Mouse (Mus musculus) spleen, postnatal 36 days (tissue): ENCODE data around the gene Pecam1.
"Not testable (repeated sequence)": the region's sequence is repeated elsewhere in the genome, so short reads cannot be mapped to it uniquely, and the experiment has no call there.

Experiments
- DNase-seq, 2 experiments: peaks; one replicate each; pipeline ENCODE4 v3.0.0; 2022; ENCODE audit warnings: low spot score in 2 of 2, mixed read lengths in 1 of 2

Gene Pecam1

DNA sequence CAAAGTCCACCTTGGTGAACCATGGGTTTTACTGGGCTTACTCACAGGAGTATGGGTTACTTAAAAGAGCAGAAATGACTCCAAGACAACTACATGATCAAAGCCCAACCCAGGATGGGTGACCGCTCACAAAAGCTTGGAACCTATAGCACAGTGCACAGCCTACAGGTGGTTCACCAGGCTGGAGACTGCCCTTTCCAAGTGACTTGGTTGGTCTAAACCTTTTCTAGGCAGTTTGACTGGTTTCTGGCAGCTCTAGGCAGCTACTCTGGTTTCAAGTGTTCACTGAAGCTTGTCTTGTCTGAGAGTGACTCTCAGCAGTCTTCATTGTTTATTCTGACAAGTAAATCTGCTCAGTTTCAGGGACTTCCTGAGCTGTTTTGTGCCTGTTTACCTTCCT lies 20.8 kb downstream of the Pecam1 start:
- DNase-seq = no peak

DNA sequence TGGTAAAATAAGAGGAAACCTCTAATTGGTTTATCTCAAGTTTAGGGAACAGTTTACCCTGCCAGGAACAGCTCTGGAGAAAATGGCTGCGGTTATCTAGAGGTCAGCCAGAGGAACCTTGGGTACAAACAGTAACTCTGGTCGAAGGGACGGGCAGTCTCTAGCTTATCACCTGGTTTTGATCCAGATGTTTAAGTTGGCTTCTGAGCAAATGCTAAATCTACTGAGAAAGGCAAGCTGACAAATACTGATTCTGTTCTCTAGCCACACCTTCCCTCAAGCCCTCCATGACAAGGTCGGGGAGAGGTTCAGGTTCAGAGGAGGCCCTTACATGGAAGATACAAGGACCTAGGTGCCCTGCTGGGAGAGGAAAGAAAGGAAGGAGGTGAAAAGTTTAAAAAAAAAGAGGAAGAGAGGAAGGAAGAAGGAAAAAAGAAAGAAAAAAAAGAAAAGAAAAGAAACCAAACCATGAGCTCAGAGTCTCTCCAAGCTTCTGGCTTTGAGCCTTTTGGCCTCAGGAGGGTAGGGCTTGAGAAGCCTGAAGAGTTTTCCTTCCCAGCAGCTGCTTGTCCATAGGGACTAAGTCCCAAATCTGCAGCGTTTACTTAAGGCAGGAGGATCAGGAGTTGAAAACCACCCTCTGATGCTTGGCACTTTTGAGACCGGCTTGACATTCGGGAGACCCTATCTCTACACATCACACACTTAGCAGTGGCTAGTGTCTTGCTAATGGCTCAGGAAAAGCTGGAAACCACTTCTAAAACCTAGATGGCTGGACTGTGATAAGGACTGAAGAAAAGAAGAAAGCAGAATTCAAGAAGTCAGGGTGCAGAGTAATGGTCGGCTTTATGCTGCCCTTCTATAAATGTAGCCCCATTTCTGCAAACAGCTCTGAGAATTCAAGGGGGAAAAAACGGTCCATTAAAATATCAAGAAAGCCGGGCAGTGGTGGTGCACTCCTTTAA lies 21.7 kb downstream of the Pecam1 start:
- DNase-seq = no peak

DNA sequence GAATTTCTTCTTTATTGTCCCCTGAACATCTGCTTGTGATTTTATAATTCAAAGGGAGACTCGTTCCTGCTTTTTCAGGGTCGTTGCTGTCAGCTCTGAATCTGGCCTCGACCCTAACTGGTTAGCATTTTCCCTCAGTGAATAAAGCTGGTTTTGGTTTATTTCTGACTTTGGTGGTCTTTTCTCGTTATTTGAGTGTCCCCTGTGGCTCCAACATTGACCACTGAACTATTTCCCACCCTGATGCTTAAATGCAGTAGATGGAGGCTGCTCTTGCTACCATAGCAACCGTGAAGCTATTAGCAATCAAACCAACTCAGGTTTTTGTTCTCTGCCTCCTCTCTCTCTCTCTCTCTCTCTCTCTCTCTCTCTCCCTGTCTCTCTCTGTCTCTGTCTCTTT lies 22.5 kb downstream of the Pecam1 start:
- DNase-seq = no peak

DNA sequence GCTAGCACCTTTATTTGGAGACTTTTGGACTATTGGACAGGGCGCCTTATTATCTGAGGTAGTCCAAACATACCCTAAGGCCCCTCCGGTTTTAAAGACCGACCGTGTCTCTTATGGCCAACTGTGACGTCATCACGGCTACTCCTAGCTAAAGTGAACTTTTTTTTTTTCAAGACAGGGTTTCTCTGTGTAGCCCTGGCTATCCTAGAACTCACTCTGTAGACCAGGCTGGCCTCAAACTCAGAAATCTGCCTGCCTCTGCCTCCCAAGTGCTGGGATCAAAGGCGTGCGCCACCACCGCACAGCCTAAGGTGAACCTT lies 25.6 kb downstream of the Pecam1 start:
- DNase-seq = not testable (repeated sequence)

DNA sequence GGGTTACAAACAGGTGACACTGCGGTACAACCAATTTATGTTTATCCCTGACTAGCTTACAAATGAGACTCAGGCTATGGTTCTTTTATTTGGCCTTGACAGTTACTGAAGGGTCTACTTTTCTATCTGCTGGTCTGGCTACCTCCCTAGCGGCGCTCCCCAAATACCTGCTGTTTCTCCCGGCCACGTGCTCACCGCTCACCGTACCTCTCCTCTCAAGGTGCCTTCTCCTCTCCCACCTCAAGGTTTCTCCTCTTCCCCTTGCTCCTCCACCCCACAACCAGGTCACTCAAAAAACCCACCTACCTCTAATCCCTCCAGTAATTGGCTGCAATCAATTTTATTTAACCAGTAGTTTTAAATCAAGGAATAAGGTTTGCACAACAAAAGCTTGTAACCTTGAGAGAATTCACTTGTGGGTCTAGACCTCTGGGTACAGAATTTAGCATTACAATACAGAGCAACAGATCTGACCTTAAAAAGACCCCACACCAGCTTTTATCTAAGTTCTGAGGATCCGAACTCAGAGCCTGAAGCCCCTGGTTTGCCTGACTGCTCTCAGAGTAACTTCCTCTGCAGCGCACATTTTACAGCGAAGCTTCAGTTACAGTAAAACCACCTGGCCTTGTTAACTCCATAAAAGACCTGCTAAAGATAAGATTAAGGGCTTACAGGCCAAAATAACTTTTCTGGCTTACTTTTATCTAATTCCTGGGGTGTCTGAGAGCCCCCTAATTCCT lies 26.1 kb downstream of the Pecam1 start:
- no peak for DNase-seq

DNA sequence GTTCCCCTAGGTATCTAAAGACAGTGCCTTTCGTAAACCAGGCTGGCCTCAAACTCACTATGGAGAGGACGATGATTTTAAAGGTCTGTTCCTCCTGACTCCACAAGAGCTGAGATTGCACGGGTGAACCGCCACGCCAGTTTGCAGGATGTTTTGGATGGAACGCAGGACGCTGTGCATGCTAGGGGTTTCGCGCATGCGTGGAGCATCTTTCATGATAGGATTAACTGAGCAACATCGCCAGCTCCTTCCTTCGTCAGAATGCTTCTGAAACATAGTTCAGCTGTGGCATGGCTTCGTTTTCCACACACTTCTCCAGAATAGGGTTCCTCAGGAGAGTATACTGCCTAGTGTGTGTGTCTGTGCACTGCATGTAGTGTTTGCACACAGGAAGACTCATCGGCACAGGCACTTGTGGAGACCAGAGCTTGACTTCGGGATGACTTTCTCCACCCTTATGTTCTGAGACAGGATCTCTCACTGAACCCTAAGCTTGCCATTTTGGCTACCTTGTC lies 26.8 kb downstream of the Pecam1 start:
- no peak for DNase-seq

DNA sequence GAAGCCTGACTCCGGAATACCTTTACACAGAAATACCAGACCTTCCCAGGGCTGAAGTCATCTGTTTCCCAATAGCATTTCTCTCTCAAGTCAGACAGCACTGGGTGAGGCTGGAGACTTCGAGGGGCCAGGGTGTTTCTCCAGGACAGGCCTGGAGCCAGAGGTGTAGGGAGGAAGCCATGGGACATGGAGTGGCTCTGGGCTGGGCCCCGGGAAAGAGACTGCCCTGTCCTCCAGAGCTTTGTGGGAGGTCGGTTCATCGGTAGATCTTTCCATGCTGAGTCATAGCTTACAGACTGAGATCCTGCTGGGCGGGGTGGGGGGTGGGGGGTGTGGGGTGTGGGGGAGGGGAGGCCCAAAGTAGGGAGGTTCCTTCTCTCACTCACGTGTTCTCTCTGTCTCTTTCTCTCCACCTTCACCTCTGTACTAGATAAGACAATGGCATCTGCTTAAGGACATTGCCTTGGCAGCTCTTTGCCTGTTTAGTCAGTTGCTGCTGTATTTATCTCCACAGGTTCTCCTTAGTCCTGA lies 27.5 kb downstream of the Pecam1 start:
- no peak for DNase-seq

DNA sequence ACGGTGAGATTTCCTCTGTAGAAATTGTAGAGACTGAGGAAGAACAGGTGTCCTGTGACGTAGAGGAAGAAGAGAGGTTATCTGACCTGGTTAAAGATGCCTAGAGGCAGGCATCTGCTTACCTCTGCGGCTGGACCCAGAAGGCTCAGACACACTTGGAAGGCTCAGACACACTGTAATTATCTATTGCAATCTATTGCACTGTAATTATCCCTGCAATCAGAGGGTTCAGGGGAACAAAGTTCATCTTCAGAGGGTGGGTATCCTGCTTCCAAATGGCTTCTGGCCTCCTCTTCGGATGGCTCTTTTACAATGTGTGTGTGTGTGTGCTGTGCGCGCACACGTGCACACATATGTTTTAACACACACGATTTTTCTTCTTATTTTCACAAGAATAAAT lies 30.0 kb downstream of the Pecam1 start:
- no peak for DNase-seq

DNA sequence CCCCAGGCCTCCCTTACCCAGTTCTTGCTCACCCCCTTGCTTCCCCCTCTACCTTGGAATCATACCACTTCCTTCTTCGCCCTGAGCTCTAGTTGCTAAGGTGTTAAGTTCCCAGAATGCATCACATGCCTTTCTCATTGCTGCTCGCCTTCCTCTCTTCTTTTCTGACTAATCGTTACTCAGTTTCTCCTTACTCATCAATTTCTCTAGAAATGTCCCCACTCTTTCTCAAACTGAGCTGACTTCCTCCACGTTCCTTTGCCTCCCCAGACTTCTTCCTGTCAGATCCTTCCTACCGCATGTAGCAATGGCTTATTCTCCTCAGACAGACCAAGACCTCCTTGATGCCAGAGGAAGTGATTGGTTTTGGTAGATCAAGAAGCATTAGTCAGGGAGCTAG lies 33.9 kb downstream of the Pecam1 start:
- DNase-seq = no peak

DNA sequence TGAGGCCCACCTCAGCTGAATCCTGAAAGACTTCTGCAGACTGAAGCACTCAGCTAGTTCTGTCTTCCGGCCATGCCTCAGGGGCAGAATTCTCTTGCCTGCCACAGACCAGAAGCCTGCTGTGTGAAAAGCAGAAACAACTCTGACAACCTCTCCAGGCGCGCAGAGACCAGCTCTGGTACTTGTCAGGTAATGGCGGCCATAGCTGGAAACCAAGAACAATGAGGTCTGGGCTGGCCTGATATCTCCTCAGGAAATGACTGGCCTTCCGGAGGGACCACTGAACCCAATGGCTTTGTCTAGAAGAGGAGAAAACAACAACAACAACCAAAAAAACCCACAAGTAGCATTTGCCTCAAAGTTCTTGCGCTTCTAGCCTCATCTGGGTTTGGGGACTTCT lies 35.4 kb downstream of the Pecam1 start:
- DNase-seq = no peak

DNA sequence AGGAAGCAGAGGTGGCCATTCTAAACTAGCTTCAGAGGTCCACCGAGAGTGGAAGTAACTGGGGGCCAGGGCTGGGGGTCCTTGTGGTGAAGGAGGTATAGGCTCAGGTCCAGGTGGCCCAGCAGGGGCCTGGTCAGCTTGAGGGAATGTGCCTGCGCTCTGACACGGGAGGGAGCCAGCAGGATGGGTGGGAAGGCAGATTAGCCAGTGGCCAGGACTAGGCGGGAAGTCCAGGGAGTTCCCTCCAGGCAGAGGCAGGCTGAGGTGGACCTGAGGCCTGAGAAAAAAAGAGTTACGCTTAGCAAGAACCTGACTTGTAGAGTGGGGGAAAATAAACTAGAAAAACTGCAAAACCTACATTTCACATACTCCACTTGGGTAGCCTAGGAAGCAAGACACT lies 39.6 kb downstream of the Pecam1 start:
- no peak for DNase-seq

DNA sequence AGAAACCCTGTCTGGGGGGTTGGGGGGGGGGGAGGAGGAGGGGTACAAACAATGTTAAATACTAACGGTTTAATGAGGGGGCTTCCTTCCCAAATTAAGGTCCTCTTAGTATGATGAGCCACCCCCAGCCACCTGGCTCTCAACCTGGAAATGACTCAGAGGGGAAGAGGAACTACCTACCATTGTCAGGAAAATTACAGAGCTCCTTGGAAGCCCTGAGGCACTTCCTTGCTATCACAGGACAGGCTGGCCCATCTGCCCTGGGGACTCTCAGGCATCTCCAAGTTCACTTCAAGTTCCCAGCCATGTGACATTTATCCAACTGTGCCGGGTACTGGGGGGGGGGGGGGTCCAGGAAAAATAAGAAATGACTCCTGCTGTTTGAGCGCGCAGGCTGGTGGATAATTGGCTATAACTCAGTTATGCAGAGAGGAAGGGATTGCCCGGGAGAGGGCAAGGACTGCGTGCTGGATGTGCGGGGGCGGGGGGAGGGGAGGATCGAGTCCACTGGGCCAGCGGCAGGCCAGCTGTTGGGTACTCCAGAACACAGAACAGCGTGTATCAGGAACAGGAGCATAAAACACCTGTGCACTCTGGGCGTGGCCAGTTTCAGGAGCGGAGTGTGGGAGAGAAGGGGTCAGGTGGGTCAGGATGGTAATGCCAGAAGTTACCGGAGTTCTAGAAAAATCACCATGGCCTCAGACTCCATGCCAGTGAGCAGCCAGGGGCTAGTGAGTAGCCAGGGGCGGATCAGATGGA lies 41.0 kb downstream of the Pecam1 start:
- no peak for DNase-seq

DNA sequence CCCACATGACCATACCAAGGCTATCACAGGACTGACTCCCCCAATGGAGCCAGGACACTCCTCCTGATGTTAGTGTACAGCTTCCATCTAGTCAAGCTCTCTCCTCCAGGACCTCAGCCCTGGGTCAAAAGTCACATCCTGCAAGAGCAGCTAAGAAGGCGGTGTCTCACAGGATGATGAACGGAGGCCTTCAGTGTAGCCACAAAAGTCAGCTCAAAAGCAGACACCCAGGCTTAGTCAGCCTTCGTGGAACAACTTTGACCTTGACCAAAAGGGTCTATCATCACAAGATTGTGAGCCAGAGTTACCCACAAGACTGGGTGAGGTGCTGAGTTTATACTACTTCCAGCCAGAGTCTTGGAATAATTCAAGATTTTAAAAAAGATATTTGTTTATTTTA lies 42.6 kb downstream of the Pecam1 start:
- DNase-seq = no peak

DNA sequence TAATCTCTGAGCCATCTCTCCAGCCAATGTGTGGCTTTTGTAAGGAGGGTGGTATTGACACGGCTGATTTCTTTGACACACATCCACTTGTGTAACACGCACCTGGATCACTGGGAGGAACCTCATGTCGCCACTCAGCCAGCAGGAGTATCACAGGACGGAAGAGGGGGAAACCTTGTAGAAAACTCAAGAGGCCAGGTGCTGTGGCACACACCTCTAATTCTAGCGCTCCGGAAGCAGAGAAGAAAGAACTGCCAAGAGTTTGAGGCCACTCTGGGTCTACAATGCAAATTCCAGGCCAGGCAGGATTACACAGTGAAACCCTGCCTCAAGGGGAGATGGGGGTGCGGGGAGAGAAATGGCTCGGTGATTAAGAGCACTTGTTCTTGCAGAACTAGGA lies 43.3 kb downstream of the Pecam1 start:
- DNase-seq = no peak

DNA sequence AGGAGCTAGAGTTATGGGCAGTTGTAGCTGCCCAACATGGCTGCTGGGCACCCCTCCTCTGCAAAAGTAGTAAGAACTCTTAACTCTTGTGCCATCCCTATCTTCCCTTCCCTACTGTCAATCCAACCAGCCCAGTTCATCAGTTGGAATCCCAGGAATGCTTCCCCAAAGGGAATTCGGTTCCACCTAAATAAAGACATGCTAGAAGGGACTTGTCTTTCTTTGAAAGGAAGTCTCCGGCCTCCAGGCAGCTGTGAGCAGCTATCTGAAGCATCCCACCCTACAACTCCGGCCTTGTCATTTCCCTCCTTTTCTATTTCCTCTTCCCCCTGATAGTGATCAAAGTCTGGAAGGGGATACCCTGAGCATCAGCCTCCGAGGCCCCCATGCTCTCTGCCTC lies 44.2 kb downstream of the Pecam1 start:
- no peak for DNase-seq

DNA sequence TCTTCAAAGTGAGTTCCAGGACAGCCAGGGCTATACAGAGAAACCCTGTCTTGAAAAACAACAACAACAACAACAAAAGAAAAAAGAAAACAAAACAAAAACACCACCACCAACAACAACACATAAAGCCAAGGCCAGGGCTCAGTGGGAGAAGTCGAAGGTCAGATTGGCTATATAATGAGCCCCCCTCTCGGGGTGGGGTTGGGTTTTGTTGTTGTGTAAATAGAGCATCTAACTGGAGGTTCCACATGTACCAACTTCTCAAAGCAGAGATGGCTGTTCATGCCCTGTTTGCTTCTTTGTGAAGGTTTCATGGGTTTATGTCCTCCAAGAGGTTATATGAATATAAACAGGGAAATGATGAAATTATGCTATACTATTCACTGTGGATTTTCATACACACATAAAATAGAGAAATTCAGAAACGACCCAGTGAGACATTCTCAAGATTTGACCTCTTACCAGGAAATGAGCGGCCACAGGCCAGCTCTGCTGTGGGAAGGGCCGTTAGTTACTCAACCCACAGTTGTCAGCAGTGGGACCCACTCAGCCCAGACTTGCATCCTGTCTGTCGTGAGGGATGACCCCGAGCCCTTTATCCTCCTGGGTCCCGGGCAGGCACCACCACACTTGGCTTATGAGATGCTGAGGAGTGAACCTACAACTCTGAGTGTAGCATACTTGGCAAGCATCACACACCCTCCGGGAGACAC lies 45.9 kb downstream of the Pecam1 start:
- DNase-seq = no peak

DNA sequence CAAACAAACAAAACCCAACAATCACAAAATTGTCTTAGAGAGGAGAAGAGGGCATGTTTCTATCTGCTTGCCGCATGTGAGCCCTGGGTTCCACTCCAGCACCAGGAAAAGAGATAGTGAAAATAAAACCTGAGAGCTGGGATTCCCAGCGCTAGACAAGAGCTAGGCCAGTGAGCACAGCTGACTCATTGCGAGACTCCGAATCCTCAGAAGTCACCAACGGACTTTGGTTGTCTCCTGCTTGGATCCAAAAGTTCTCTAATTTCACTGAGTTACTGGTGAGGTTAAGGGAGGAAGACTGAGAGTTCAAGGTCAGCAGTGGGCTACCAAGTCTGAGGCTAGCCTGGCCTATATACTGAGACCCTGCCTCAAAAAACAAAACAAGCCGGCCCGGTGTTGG lies 46.5 kb downstream of the Pecam1 start:
- no peak for DNase-seq

DNA sequence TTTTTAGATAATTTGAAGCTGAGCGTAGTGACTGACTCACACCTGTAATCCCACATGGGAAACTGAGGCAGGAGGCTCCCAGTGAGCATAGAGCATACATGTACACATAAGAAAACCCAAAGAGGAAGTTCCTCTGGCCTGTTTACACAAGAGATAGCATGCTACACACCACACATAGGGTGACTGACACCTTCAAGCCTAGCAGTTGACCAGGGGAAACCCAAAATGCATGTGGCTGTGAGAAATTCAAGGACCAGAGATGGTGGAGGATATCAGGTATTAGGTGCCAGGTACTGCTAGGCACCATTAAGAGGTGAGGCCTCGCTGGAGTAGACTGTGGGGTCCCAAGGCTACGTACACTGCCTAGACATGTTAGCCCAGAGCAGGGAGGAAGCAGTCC lies 47.8 kb downstream of the Pecam1 start:
- DNase-seq = no peak

DNA sequence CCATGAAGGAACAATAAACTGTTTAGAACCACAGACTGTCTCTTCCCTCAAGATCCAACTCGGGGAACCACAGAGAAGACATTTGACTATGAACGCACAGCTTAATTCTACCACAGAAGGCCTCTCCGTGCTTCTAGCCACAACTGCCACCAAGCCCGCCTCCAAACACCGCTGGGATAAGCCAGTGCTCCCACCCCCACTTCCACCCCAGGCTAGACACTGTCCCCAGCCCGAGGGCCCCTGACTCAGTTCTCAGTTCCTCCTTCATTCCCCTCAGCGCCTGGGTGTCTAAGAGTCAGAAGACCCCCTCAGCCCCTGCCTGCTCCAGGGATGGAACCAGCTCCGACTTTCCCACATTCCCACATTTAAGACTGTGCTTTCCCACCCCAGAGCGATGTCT lies 48.8 kb downstream of the Pecam1 start:
- no peak for DNase-seq

DNA sequence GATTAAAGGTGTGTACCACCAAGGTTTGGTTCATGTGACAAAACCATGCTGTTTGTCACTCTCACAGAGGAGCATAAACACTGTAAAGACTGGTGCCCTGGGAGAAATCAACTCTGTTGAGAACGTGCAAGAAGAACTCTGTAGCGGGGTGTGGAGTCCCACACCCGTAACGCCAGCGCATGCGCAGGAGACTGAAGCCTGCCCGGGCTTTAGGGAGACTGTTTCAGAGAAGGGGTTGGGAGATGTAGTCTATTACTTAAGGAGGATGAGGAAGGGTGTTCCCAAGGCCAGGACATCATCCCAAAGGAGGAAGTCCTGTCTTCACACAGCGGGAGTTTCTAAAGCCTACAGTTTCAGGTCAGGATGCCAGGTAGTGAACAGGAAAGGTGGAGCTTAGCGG lies 51.3 kb downstream of the Pecam1 start:
- DNase-seq = no peak

DNA sequence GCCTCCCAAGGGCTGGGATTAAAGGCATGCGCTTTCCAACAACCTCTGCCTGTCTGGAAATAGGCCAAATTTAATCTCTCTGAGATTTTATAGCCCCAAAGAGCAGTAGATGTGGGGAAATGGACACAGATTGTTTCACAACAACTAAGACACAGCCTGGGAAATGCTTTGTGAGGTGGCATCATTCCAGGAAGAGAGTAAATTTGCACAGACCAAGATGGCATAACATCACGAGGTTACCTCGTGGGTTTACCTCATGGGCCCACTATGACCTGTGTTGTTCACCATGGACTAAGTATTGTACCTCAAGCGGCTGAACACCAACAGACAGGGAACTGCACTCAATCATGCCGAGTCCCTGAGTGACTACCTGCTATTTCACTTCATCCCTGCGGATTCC lies 52.1 kb downstream of the Pecam1 start:
- no peak for DNase-seq
